Mouse (Mus musculus) WW6 (cell line): Measurements from ENCODE around the gene Rnf149.
A peak's percentile ranks its signal among the peaks of the same experiment; 100 is the strongest.

ENCODE experiments used
- DNase-seq: peaks from one replicate; pipeline ENCODE4 v3.0.0-alpha.2; 2013; ENCODE audit warnings: low read depth, low spot score

The Rnf149 gene

GRCm38 (mm10) chr1:39575778-39576375, 1.3 kb downstream of the Rnf149 start:
- DNase-seq = no peak

- DNase-seq = no peak
Observed at GRCm38 (mm10) chr1:39573890-39574289, 3.3 kb downstream of the Rnf149 start.

- no peak for DNase-seq
Observed at GRCm38 (mm10) chr1:39571653-39572052, 5.6 kb downstream of the Rnf149 start.

- no peak for DNase-seq
Observed at GRCm38 (mm10) chr1:39568079-39568478, 9.1 kb downstream of the Rnf149 start.

- DNase-seq = no peak
Observed at GRCm38 (mm10) chr1:39564603-39565002, 12.6 kb downstream of the Rnf149 start.

GRCm38 (mm10) chr1:39563161-39563560, 14.0 kb downstream of the Rnf149 start:
- no peak for DNase-seq

GRCm38 (mm10) chr1:39561920-39562319, 15.3 kb downstream of the Rnf149 start:
- DNase-seq = no peak

GRCm38 (mm10) chr1:39559009-39559408, 18.2 kb downstream of the Rnf149 start:
- no peak for DNase-seq

GRCm38 (mm10) chr1:39555556-39556415, 21.4 kb downstream of the Rnf149 start:
- DNase-seq = no peak

GRCm38 (mm10) chr1:39549831-39550230, 27.4 kb downstream of the Rnf149 start:
- DNase-seq = no peak

- no peak for DNase-seq
Observed at GRCm38 (mm10) chr1:39547238-39547637, 30.0 kb downstream of the Rnf149 start.

GRCm38 (mm10) chr1:39546160-39546866, 30.9 kb downstream of the Rnf149 start:
- no peak for DNase-seq

GRCm38 (mm10) chr1:39545589-39545988, 31.6 kb downstream of the Rnf149 start:
- no peak for DNase-seq

- no peak for DNase-seq
Observed at GRCm38 (mm10) chr1:39540592-39540991, 36.6 kb downstream of the Rnf149 start.

- no peak for DNase-seq
Observed at GRCm38 (mm10) chr1:39537631-39538380, 39.4 kb downstream of the Rnf149 start.

- no peak for DNase-seq
Observed at GRCm38 (mm10) chr1:39536701-39537100, 40.5 kb downstream of the Rnf149 start.

- DNase-seq = peak; percentile 95
Observed at GRCm38 (mm10) chr1:39535515-39536311, 41.5 kb downstream of the Rnf149 start.

- DNase-seq = no peak
Observed at GRCm38 (mm10) chr1:39534831-39535230, 42.4 kb downstream of the Rnf149 start, which contains the start of gene Cnot11. Cnot11 (plus strand) TSS chr1:39534992.

- DNase-seq = no peak
Observed at GRCm38 (mm10) chr1:39533917-39534316, 43.3 kb downstream of the Rnf149 start.

- no peak for DNase-seq
Observed at GRCm38 (mm10) chr1:39531036-39531435, 46.2 kb downstream of the Rnf149 start.
